Mouse (Mus musculus) right cerebral cortex, adult 2 months (tissue): ENCODE results near the gene Vps37c.
A peak's percentile ranks its signal among the peaks of the same experiment; 100 is the strongest.

Experiments used
- DNase-seq, 2 experiments: peaks; one replicate each; pipeline ENCODE4 v3.0.0; 2021 to 2022; ENCODE audit warnings: low spot score in 2 of 2

The Vps37c gene

GRCm38 (mm10) chr19:10689470-10690166, 1.1 kb downstream of the Vps37c start:
- DNase-seq, result no peak

- no peak for DNase-seq
These were observed 1.8 kb downstream of the Vps37c start for GRCm38 (mm10) chr19:10690336-10690735.

- no peak for DNase-seq
These were observed 2.6 kb downstream of the Vps37c start for GRCm38 (mm10) chr19:10691121-10691520.

GRCm38 (mm10) chr19:10691660-10692059, 3.1 kb downstream of the Vps37c start:
- no peak for DNase-seq

GRCm38 (mm10) chr19:10692361-10692760, 3.8 kb downstream of the Vps37c start:
- no peak for DNase-seq

- DNase-seq, result no peak
These were observed 5.6 kb downstream of the Vps37c start for GRCm38 (mm10) chr19:10693926-10694682.

GRCm38 (mm10) chr19:10695801-10696200, 7.3 kb downstream of the Vps37c start:
- no peak for DNase-seq

- no peak for DNase-seq
These were observed 9.8 kb downstream of the Vps37c start for GRCm38 (mm10) chr19:10698131-10698991.

GRCm38 (mm10) chr19:10699851-10700250, 11.3 kb downstream of the Vps37c start:
- no peak for DNase-seq

GRCm38 (mm10) chr19:10701013-10701726, 12.6 kb downstream of the Vps37c start:
- no peak for DNase-seq

GRCm38 (mm10) chr19:10702125-10702524, 13.6 kb downstream of the Vps37c start:
- no peak for DNase-seq

- no peak for DNase-seq
These were observed 14.9 kb downstream of the Vps37c start for GRCm38 (mm10) chr19:10703470-10703869.

- DNase-seq, result no peak
These were observed 18.7 kb downstream of the Vps37c start for GRCm38 (mm10) chr19:10707087-10707875.

GRCm38 (mm10) chr19:10707881-10708280, 19.3 kb downstream of the Vps37c start:
- DNase-seq, result no peak

GRCm38 (mm10) chr19:10708900-10709299, 20.4 kb downstream of the Vps37c start:
- no peak for DNase-seq

- DNase-seq, result peak; percentile 98
These were observed 21.0 kb downstream of the Vps37c start for GRCm38 (mm10) chr19:10709360-10710087.

- DNase-seq, result peak; percentile 71 to 82
These were observed 21.6 kb downstream of the Vps37c start for GRCm38 (mm10) chr19:10710088-10710511.

GRCm38 (mm10) chr19:10710751-10711150, 22.2 kb downstream of the Vps37c start:
- DNase-seq, result no peak

- DNase-seq, result no peak
These were observed 23.7 kb downstream of the Vps37c start for GRCm38 (mm10) chr19:10712194-10712593.

- no peak for DNase-seq
These were observed 24.1 kb downstream of the Vps37c start for GRCm38 (mm10) chr19:10712646-10713045.
